Mouse (Mus musculus): ENCODE data around the gene Ift172. TPM values are rescaled to one million over a fixed set of nuclear protein-coding genes. Genes with fewer than 3 reads are reported as not detected.

Ift172 gene
- total and polyA plus RNA-seq, 3 experiments, result 28.0 to 42.9 (median 37.2) TPM

- intact Hi-C loops (cut with DNase I), result no loop called here
- H3K27me3 ChIP-seq (ENCODE audit: control insufficient read depth, insufficient read depth, low read length), result no peaks in the 10 kb centered on the region
- H3K36me3 ChIP-seq (ENCODE audit: control insufficient read depth, insufficient read depth, low read length), result peaks cover 18% of the 10 kb centered on the region
- no peak within 1 kb of the TSS for H3K9ac ChIP-seq (ENCODE audit: low read depth, low read length)
- TF ChIP-seq EP300 (IDR thresholded peaks at IDR 0.05; ENCODE audit: insufficient read depth, low read depth, low read length) (no peak), POLR2A (IDR thresholded peaks at IDR 0.05; ENCODE audit: insufficient read depth, low read depth, low read length) (no peak), CTCF (IDR thresholded peaks at IDR 0.05) (no peak)
- 55% methylated on average over 47 of the region's 47 CpGs for WGBS
- no peak within 1 kb of the TSS for H3K27ac ChIP-seq
- peaks cover 16% of the 10 kb centered on the region for H3K4me1 ChIP-seq (ENCODE audit: control insufficient read depth, insufficient read depth, low read length)
- H3K79me2 ChIP-seq (replicated peaks; ENCODE audit: control insufficient read depth, insufficient read depth, low read length), result no peaks in the 10 kb centered on the region
- no peak within 1 kb of the TSS for H3K4me3 ChIP-seq
- DNase-seq, result no peak
These were observed 39.3 kb downstream of the Ift172 start, which contains the start of gene Krtcap3 for GRCm38 (mm10) chr5:31251541-31252101. Gene Krtcap3, plus strand, starts transcription at chr5:31251691.

- no peak for TF ChIP-seq CTCF (IDR thresholded peaks at IDR 0.05)
- TF ChIP-seq EP300 (IDR thresholded peaks at IDR 0.05; ENCODE audit: insufficient read depth, low read depth, low read length), result no peak
- no peak for TF ChIP-seq POLR2A (IDR thresholded peaks at IDR 0.05; ENCODE audit: insufficient read depth, low read depth, low read length)
- no peak overlapping the region for H3K27ac ChIP-seq
- WGBS, result 66% methylated on average over 4 of the region's 4 CpGs
These were observed 40.2 kb downstream of the Ift172 start for GRCm38 (mm10) chr5:31250716-31251115.

GRCm38 (mm10) chr5:31242191-31242590 is 48.7 kb downstream of the Ift172 start:
- Histone ChIP-seq H3K27ac (peak overlapping the region; percentile 98; the same call in 1 of the 2 replicates), H3K79me2 (replicated peaks; ENCODE audit: control insufficient read depth, insufficient read depth, low read length) (peaks cover 1% of the 10 kb centered on the region; the same call in 1 of the 2 replicates), H3K27me3 (ENCODE audit: control insufficient read depth, insufficient read depth, low read length) (no peaks in the 10 kb centered on the region), H3K4me3 (peak overlapping the region; percentile 92), H3K9ac (ENCODE audit: low read depth, low read length) (peak overlapping the region; percentile 43), H3K4me1 (ENCODE audit: control insufficient read depth, insufficient read depth, low read length) (peaks cover 6% of the 10 kb centered on the region), H3K36me3 (ENCODE audit: control insufficient read depth, insufficient read depth, low read length) (peaks cover 15% of the 10 kb centered on the region)
- no peak for DNase-seq
- 9% methylated on average over 10 of the region's 10 CpGs for WGBS
- intact Hi-C loops (cut with DNase I), result loop anchor here (5.0 kb wide), 1 partner anchor 1610 kb away; the partner anchor contains the start of gene Prr14l
- TF ChIP-seq EP300 (IDR thresholded peaks at IDR 0.05; ENCODE audit: insufficient read depth, low read depth, low read length), result no peak
- TF ChIP-seq CTCF (IDR thresholded peaks at IDR 0.05), result no peak
- TF ChIP-seq POLR2A (IDR thresholded peaks at IDR 0.05; ENCODE audit: insufficient read depth, low read depth, low read length), result no peak

More at GRCm38 (mm10) chr5:31250716-31251115, 40.2 kb downstream of the Ift172 start:
- H3K9ac ChIP-seq (ENCODE audit: low read depth, low read length), result no peak overlapping the region
- intact Hi-C loops (cut with DNase I), result no loop called here
- H3K36me3 ChIP-seq (ENCODE audit: control insufficient read depth, insufficient read depth, low read length), result peaks cover 19% of the 10 kb centered on the region
- H3K4me3 ChIP-seq, result no peak overlapping the region
- H3K27me3 ChIP-seq (ENCODE audit: control insufficient read depth, insufficient read depth, low read length), result no peaks in the 10 kb centered on the region
- H3K79me2 ChIP-seq (replicated peaks; ENCODE audit: control insufficient read depth, insufficient read depth, low read length), result no peaks in the 10 kb centered on the region; the same call in 1 of the 2 replicates
- peaks cover 16% of the 10 kb centered on the region for H3K4me1 ChIP-seq (ENCODE audit: control insufficient read depth, insufficient read depth, low read length)
- DNase-seq, result no peak

GRCm38 (mm10) chr5:31241522-31242034 is 49.3 kb downstream of the Ift172 start:
- Histone ChIP-seq H3K4me3 (peak overlapping the region; percentile 92), H3K27ac (peak overlapping the region; percentile 98), H3K4me1 (ENCODE audit: control insufficient read depth, insufficient read depth, low read length) (peaks cover 6% of the 10 kb centered on the region), H3K27me3 (ENCODE audit: control insufficient read depth, insufficient read depth, low read length) (no peaks in the 10 kb centered on the region), H3K79me2 (replicated peaks; ENCODE audit: control insufficient read depth, insufficient read depth, low read length) (peaks cover 1% of the 10 kb centered on the region; the same call in 1 of the 2 replicates), H3K36me3 (ENCODE audit: control insufficient read depth, insufficient read depth, low read length) (peaks cover 10% of the 10 kb centered on the region), H3K9ac (ENCODE audit: low read depth, low read length) (peak overlapping the region; percentile 78)
- peak; percentile 40; the same call in 1 of the 2 replicates for TF ChIP-seq POLR2A (IDR thresholded peaks at IDR 0.05; ENCODE audit: insufficient read depth, low read depth, low read length)
- no peak for TF ChIP-seq CTCF (IDR thresholded peaks at IDR 0.05)
- WGBS, result under 1% methylated on average over 13 of the region's 13 CpGs
- DNase-seq, result no peak
- intact Hi-C loops (cut with DNase I), result loop anchor here (1.0 to 5.0 kb wide), 2 partner anchors 48 to 1611 kb away; partner anchors contain the start of genes Eif2b4, Prr14l and Snx17

- Histone ChIP-seq H3K36me3 (ENCODE audit: control insufficient read depth, insufficient read depth, low read length) (peaks cover 10% of the 10 kb centered on the region), H3K27me3 (ENCODE audit: control insufficient read depth, insufficient read depth, low read length) (no peaks in the 10 kb centered on the region), H3K9ac (ENCODE audit: low read depth, low read length) (peak within 1 kb of the TSS; percentile 93), H3K79me2 (replicated peaks; ENCODE audit: control insufficient read depth, insufficient read depth, low read length) (peaks cover 1% of the 10 kb centered on the region; the same call in 1 of the 2 replicates), H3K4me1 (ENCODE audit: control insufficient read depth, insufficient read depth, low read length) (peaks cover 6% of the 10 kb centered on the region), H3K27ac (peak within 1 kb of the TSS; percentile 98), H3K4me3 (peak within 1 kb of the TSS; percentile 92)
- TF ChIP-seq CTCF (IDR thresholded peaks at IDR 0.05), result peak; percentile 12
- peak; percentile 94 for TF ChIP-seq POLR2A (IDR thresholded peaks at IDR 0.05; ENCODE audit: insufficient read depth, low read depth, low read length)
- no peak for TF ChIP-seq EP300 (IDR thresholded peaks at IDR 0.05; ENCODE audit: insufficient read depth, low read depth, low read length)
- DNase-seq, result peak; percentile 97 to 98
- intact Hi-C loops (cut with DNase I), result loop anchor here (1.0 to 5.0 kb wide), 4 partner anchors 21 to 1611 kb away; partner anchors contain the start of genes Eif2b4, Ift172, Ppm1g and Prr14l
- WGBS, result under 1% methylated on average over 77 of the region's 103 CpGs
These were observed 50.0 kb downstream of the Ift172 start, which contains the start of the genes Nrbp1 and Gm9970 for GRCm38 (mm10) chr5:31240637-31241521. Gene Nrbp1, plus strand, starts transcription at chr5:31240864. Gene Gm9970, minus strand, starts transcription at chr5:31241232.
